Mouse (Mus musculus): Measurements from ENCODE around the gene Jrkl.

Jrkl gene

GRCm38 (mm10) chr9:13245481-13245880 is at the start of gene Jrkl:
Gene Jrkl, minus strand, starts transcription at chr9:13245829.
- DNase-seq (ENCODE audit: low spot score in 2 of 2): peak in 1 of 2 experiments; percentile 17

- DNase-seq (ENCODE audit: low spot score in 2 of 2): no peak
These were observed 41.9 kb upstream of the Jrkl start for GRCm38 (mm10) chr9:13287482-13287881.

- DNase-seq (ENCODE audit: low spot score in 2 of 2): no peak
These were observed 27.6 kb upstream of the Jrkl start for GRCm38 (mm10) chr9:13273219-13273618.

GRCm38 (mm10) chr9:13260980-13261379 is 15.4 kb upstream of the Jrkl start:
- DNase-seq (ENCODE audit: low spot score in 2 of 2): no peak

GRCm38 (mm10) chr9:13258173-13258572 is 12.5 kb upstream of the Jrkl start:
- DNase-seq (ENCODE audit: low spot score in 2 of 2): no peak

- no peak for DNase-seq (ENCODE audit: low spot score in 2 of 2)
These were observed 11.1 kb upstream of the Jrkl start for GRCm38 (mm10) chr9:13256726-13257125.

- DNase-seq (ENCODE audit: low spot score in 2 of 2): no peak
These were observed 5.6 kb upstream of the Jrkl start for GRCm38 (mm10) chr9:13251251-13251650.

GRCm38 (mm10) chr9:13248104-13248503 is 2.5 kb upstream of the Jrkl start:
- DNase-seq (ENCODE audit: low spot score in 2 of 2): no peak

GRCm38 (mm10) chr9:13246815-13247638 is 1.4 kb upstream of the Jrkl start, which contains the start of gene Ccdc82:
Gene Ccdc82, plus strand, starts transcription at chr9:13246955.
- peak; percentile 86 to 96 for DNase-seq (ENCODE audit: low spot score in 2 of 2)

- DNase-seq (ENCODE audit: low spot score in 2 of 2): no peak
These were observed 3.3 kb downstream of the Jrkl start for GRCm38 (mm10) chr9:13242321-13242720.

- DNase-seq (ENCODE audit: low spot score in 2 of 2): no peak
These were observed 13.9 kb downstream of the Jrkl start for GRCm38 (mm10) chr9:13231545-13232216.

- DNase-seq (ENCODE audit: low spot score in 2 of 2): no peak
These were observed 15.1 kb downstream of the Jrkl start for GRCm38 (mm10) chr9:13230553-13230952.

- no peak for DNase-seq (ENCODE audit: low spot score in 2 of 2)
These were observed 19.8 kb downstream of the Jrkl start for GRCm38 (mm10) chr9:13225872-13226271.

GRCm38 (mm10) chr9:13206369-13206768 is 39.3 kb downstream of the Jrkl start:
- DNase-seq (ENCODE audit: low spot score in 2 of 2): no peak

- DNase-seq (ENCODE audit: low spot score in 2 of 2): no peak
These were observed 41.9 kb downstream of the Jrkl start for GRCm38 (mm10) chr9:13203681-13204080.

GRCm38 (mm10) chr9:13203109-13203508 is 42.5 kb downstream of the Jrkl start:
- no peak for DNase-seq (ENCODE audit: low spot score in 2 of 2)

- no peak for DNase-seq (ENCODE audit: low spot score in 2 of 2)
These were observed 45.5 kb downstream of the Jrkl start for GRCm38 (mm10) chr9:13200079-13200478.

GRCm38 (mm10) chr9:13195762-13196161 is 49.9 kb downstream of the Jrkl start:
- DNase-seq (ENCODE audit: low spot score in 2 of 2): no peak

- no peak for DNase-seq (ENCODE audit: low spot score in 2 of 2)
These were observed 50.4 kb downstream of the Jrkl start for GRCm38 (mm10) chr9:13195268-13195667.

- DNase-seq (ENCODE audit: low spot score in 2 of 2): no peak
These were observed 51.0 kb downstream of the Jrkl start for GRCm38 (mm10) chr9:13194619-13195018.
